Mouse (Mus musculus) retina, adult 2 months (tissue): ENCODE measurements around the gene Gusb.
"Not testable (repeated sequence)": the region's sequence is repeated elsewhere in the genome, so short reads cannot be mapped to it uniquely, and the experiment has no call there.

Experiments
- DNase-seq: peaks from one replicate; pipeline ENCODE4 v3.0.0-alpha.2; 2012; ENCODE audit warnings: low read depth, low spot score

The Gusb gene

DNA sequence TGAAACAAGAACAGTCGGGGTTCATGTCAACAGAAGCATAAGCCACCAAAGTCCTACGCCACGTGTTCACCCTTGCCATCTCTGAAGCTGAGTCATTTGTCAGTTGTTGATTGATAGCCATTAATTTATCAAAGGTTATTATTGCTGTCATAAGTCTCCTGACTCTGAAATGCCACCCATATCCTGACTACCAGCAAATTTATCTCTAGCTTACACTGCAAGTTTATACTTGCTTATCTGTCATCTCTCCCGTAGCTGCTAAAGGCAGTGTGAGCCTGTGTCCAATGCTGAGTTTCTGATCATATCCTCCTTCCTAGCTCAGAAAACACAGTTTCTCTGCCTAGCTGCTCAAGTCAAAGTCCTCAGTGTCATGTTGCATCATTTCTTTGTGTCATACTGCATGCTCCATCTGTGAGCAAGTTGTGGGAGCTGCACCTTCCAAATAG, 28.0 kb downstream of the Gusb start:
- DNase-seq, result no peak

DNA sequence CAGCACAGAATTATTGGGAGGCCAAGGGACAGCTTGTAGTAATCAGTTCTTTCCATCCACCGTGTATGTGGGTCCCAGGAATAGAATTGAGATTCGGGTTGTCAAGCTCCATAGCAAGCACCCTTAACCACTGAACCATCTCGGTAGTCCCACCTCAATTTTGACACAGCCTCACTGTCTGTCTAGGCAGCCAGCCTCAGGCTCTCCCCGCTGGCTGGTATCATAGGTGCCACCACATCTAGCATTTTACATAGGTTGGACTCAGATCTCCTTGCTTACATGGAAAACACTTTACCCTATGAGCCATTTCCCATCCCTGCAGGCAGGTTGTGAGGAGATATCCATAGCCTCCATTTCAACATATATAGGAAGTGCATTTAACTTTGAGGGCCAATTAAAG, 28.5 kb downstream of the Gusb start:
- no peak for DNase-seq

DNA sequence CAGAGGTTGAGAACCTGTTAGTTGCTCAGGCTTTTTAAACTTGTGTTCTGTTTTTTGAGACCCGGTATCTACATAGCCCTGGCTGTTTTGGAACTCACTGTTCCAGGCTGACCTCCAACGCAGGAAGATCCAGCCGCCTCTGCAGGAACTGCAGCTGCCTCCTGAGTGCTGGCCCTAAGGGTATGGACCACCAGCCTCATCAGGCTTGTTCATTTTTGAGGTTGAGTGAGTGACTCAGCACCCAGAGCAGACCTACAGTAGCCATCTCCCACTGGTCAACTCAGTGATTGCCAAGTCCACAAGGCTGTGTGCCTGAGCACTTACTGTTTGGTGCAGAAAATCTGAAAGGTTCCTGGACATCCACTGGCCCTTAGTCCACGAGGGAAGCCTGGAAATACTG, 31.4 kb downstream of the Gusb start:
- no peak for DNase-seq

DNA sequence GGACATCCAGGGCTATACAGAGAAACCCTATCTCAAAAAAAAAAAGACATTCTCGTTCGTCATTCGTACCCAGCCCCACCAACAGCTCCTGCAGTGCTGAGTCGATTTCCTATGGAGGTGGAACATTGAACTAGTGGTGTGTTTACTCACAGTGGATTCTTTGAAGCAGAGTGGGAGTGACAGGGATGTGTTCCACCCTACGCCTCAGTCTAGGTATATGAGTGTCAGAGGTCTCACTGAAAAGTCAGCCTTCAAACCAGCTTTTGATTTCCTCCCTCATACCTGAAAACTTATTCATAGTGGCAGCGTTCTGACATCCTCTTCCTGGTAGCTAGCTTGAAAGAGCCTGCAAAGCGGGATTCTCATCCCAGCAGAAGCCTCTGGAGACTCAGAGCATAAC, 34.4 kb downstream of the Gusb start:
- no peak for DNase-seq

DNA sequence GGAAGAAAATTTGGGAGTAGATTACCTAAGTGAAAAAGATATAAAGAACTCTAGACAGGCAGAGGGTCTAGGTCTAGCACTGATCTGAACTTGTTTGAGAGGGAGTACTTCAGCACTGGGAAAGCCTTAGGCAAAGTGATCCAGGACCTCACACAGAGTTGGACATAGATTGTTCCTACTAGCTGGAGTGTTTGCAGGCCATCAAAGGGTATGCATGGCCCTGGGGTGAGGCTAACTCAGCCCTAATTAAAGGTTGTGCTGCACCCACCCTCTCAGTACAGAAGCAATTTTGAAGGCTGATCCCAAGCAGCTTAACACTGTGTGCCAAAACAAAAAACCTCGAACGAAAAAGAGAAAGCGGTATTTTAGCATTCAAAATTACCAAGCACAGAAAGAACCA, 36.4 kb downstream of the Gusb start:
- DNase-seq, result no peak

DNA sequence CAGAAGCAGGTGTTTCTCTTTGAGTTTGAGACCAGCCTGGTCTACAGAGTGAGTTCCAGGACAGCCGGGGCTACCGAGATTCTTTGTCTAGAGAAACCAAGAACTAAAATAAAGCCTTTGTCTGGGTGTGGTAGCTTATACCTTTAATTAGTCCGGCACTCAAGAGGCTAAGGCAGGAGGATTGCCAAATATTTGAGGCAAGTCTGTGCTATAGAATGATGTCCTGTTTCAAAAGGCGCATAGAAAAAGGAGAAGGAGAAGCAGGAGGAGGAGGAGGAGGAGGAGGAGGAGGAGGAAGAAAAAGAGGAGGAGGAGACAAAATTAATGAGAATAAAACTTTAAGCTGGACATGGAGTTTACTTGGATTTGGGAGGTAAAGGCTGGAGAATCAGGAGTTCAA, 39.6 kb downstream of the Gusb start:
- no peak for DNase-seq

DNA sequence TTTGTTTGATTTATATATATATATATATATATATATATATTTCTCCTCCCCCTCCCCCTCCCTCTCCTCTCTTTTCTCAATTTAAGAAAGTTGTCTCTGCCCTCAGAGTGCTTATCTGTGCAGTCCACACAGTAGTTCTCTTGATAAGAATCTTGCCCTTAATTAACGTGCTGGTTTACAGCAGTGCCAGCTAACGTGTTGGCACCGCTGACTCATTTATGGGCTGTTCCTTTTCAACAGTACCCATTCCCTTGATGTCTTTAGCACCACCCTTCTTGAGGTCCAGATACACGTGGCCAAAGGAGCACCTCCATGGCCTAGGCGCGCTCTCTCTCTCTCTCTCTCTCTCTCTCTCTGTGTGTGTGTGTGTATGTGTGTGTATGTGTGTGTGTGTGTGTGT, 47.1 kb downstream of the Gusb start:
- DNase-seq, result no peak

DNA sequence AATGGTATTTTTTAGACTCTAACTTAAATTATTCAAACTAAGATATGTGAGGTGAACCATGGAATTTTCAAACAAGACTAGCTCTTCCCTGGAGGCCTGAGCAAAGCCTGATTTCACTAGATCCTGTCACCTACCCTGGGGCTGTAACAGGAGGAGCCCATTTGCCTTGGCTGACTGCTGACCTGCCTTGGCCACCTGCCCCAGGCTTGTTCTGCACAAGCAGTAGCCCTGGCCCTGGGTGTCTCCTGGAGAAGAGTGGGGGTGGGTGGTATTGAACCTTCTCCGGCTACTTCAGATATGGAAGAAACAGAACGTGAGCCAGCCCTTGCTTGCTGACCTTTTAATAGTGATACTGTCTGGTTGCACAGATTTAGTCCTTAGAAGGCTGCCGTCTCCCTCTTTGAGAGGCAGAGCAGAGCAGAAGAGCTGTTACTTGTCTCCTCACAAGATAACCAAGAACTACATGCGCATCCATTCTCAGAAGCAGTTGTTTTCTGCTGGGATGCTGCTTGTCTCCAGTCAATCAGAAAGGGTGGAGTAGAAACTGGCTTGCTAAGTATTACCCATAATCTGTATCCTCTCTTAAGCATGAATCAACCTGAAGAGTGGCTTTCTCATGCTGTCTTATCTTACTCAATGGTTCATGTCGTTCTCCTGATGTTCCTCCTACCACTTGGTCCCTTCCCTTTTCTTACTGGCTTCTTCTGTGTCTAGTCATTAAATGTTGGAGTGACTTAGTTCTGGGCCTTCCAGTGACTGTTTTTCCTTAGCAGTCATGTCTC, 48.2 kb downstream of the Gusb start:
- no peak for DNase-seq

DNA sequence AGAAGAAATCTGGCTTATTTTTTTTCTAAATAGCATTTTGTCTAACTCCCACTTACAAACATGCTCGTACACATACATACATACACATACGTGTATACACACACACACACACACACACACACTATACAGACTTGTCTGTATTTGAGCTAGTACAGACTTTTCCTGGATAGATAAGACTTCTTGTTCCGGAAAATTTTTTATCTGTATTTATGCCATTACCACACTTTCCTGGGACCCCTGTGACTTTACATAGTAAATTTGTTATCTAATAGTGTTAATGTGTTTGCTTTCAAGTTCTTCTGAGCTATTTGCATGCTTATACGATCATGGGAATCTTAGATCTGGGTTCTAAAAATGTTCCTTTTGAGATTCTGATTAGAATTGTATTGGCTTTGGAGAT, 50.7 kb downstream of the Gusb start:
- DNase-seq, result no peak

DNA sequence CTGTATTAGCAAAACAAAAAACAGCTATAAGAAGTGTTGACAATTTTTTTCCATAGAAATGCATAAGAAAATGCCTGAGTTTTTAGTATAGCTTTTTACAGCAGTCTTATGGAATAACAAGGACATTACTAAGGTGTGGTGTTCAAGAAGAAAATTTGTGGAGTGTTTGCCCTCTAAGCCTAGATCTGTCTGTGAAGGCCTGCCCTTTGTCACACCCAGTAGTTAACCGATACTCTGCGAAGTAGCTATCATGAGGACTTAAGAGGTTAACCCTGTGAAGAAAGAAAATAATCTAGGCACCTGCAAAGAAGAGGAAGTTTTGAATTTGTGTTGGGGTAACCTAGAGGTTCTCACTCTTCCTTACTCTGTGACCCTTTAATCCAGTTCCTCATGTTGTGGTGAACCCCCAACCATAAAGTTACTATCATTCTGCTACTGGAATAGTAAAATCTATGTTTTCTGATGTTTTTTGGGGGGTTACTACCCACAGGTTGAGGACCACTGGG, 55.3 kb downstream of the Gusb start:
- no peak for DNase-seq

DNA sequence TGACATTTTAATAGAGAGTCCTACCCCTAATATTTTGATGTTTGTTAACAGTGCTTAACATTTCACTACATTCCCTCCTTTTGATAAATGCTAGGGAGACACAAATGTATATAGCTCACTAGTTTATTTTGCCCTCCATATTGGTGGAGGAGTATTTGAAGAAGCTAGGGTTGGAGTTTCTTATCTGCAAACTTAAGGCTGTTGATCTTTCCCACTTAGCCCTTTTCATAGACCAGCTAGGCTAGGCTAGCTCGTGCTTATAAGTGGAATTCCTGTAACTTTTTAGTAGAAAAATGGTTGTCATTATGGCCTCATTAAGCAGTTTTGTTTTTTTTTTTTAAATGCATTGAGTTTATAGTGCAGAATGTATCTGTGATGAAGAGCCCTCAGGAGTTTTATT, 59.4 kb downstream of the Gusb start:
- no peak for DNase-seq

DNA sequence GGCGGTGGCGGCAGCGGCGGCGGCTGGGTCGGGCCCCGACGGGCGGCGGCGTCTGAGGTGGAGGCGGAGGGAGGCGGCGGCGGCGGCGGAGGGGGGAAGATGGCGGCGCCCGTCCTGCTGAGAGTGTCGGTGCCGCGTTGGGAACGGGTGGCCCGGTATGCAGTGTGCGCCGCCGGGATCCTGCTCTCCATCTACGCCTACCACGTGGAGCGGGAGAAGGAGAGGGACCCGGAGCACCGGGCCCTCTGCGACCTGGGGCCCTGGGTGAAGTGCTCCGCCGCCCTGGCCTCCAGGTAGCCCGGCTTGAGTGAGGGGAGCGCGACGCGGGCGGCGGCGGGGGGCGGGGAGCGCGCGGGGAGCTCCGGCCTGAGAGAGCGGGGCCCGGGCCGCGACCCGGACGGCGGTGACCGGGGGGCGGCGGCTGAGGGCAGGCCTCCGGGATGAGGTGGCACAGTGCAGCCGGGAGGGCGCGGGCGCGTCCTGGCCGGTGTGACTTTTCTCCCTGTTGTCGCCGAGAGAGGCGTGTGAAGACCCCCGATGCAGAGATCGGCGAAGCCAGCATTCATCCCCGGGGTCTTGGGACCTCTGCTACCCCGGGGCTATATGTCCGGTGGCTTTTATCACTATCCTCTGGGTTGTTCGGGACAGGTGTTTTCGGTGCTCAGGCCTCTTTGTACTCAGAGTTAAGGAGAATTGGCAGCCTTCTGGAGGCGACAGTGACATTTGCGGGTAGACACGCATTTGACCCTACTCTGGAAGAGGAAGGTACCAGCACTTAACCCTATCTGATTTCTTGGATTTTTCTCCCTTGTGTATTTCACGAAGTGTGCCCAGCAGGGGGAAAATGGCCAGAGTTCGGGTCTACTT, 60.5 kb downstream of the Gusb start:
- DNase-seq, result not testable (repeated sequence)

DNA sequence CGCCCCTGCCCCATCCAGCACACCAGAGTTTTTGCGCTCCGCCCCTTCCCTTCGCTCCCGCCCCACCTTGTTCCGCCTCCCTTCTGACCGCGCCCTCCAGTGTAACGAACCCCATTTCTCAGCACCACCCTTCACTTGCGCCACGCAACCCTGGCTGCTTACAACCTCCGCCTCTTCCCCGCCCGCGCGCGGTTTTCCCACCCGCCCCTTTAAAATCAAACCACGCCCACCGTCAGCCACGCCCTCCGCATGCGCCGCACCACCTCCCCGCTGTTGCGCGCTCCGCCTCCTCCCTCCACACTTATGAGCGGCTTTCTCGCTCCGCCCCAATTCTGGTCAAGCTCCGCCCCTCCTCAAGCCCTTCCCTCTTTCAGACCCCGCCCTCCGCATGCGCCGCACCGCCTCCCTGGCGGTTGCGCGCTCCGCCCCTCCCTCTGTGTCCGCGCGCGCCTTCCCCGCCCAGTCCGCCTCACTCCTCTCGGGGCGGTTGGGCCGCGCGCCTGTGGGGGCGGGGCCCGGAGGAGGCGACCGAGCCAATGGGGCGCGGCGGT, 61.3 kb downstream of the Gusb start, which contains the start of gene Vkorc1l1:
Vkorc1l1 (plus strand) TSS at position 476 of the 551 bp plus-strand sequence.
- peak; percentile 99 for DNase-seq

DNA sequence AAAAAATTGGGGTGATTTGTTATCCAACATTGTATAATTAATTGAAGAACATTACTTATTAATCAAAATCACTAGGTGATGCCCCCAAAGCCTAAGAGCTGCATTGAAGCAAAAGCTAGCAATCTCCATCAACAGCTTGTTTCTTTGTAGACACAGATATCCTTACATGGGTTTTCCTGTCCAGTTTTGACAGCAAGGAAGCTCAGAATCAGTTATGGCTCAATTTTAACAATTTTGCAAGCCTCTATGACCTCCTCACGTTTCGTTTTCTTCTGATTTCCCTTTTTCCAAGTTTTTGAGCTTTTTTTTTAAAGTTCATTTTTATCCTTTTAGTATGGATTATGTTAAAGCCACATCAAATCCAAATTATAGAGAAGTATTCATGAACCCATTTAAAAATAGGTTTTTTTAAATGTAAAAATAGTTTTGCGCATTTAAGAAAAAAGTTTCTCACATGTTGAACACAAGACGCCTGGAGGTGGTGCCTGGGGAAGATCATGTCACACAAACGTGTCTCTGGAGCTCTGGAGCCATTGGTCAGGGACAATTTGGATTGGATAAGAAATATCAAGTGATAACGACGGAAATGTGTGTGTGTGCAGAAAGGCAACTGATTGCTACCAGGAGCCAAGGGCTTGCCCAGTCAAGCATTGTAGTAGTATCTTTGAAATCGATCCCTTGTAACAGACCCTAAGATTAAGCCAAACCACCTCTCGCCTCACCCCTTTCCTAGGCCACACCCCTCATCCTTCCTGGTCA, 61.9 kb downstream of the Gusb start:
- no peak for DNase-seq

DNA sequence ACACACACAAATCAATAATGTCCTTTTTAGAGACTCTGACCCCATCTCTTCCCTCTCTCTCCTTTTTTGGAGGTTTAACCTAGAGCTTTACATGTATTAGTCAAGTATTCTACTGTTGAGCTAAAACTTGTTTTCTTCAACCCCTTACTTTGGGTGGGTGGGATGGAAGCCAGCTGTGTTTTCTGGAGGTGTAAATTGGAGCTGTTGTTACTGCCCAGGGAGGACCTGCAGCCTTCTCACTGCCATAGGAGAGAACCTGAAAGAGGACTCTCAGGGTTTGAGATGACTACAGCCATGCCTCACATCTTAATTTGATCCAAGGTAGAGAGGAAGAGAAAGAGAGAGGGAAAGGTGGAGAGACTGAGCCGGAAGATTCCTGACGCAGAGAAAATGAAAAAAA, 62.6 kb downstream of the Gusb start:
- DNase-seq, result no peak
